Mouse (Mus musculus) embryonic facial prominence, embryonic 11.5 days (tissue): ENCODE data around the gene Gm9844. TPM values are rescaled to one million over a fixed set of nuclear protein-coding genes. Genes with fewer than 3 reads are reported as not detected.
"Not testable (repeated sequence)": the region's sequence is repeated elsewhere in the genome, so short reads cannot be mapped to it uniquely, and the experiment has no call there.

Experiments used
- ATAC-seq: fragments of 200-750 bp; cut with Nextera tagmentation; replicated peaks from 2 replicates; pipeline ENCODE4 v1.8.0; 2017; ENCODE audit warnings: low read depth; ENCODE audit not compliant: insufficient number of reproducible peaks, low FRiP score, low TSS enrichment
- DNase-seq: peaks from one replicate; pipeline ENCODE4 v3.0.0-alpha.2; 2015; ENCODE audit warnings: low spot score
- H3K27ac ChIP-seq: fragments of 300-500 bp; sonication (generic); replicated peaks from 2 replicates; pipeline ENCODE4 v1.5.1; 2014; ENCODE audit warnings: mild to moderate bottlenecking, low read depth, low read length, control low read depth
- H3K27me3 ChIP-seq: fragments of 300-500 bp; sonication (generic); 2 replicates; pipeline ENCODE4 v1.6.1; 2014; ENCODE audit warnings: mild to moderate bottlenecking, low read length, moderate library complexity, mixed read lengths; ENCODE audit not compliant: control insufficient read depth, insufficient read depth
- H3K36me3 ChIP-seq: fragments of 300-500 bp; sonication (generic); replicated peaks from 2 replicates; pipeline ENCODE4 v1.6.1; 2014; ENCODE audit warnings: low read depth, mild to moderate bottlenecking, low read length, moderate library complexity, mixed read lengths; ENCODE audit not compliant: control insufficient read depth, insufficient read depth
- H3K4me1 ChIP-seq: fragments of 300-500 bp; sonication (generic); 2 replicates; pipeline ENCODE4 v1.6.1; 2014; ENCODE audit warnings: low read length, mixed read lengths; ENCODE audit not compliant: control insufficient read depth, insufficient read depth
- H3K4me2 ChIP-seq: fragments of 300-500 bp; sonication (generic); 2 replicates; pipeline ENCODE4 v1.6.1; 2014; ENCODE audit warnings: low read depth, mild to moderate bottlenecking, control low read depth, low read length, moderate library complexity
- H3K4me3 ChIP-seq: fragments of 300-500 bp; sonication (generic); 2 replicates; pipeline ENCODE4 v1.5.1; 2014; ENCODE audit warnings: low read depth, low read length, control low read depth
- H3K9ac ChIP-seq: fragments of 300-500 bp; sonication (generic); replicated peaks from 2 replicates; pipeline ENCODE4 v1.6.1; 2014; ENCODE audit warnings: mild to moderate bottlenecking, control low read depth, low read length
- H3K9me3 ChIP-seq: fragments of 300-500 bp; sonication (generic); replicated peaks from 2 replicates; pipeline ENCODE4 v1.6.1; 2016; ENCODE audit warnings: mild to moderate bottlenecking, low read length, inconsistent platforms, mixed read lengths; ENCODE audit not compliant: control insufficient read depth
- WGBS: fragments of 180-500 bp; shearing (Covaris S2); extraction: QIAGEN DNeasy Blood & Tissue Kit; methylation state at CpG from one replicate; pipeline ENCODE4 v1.1.7; 2014; 5-methylcytosine and 5-hydroxymethylcytosine counted together
- polyA plus RNA-seq: library from polyadenylated mRNA; unstranded; fragments of >200 nt; fragmentation: Nextera tagmentation; extraction: Ambion mirVana; gene quantifications from 2 replicates; pipeline ENCODE4 v1.2.1, GENCODE M21; 2014

Gene Gm9844
- polyA plus RNA-seq, 1 experiment from 2014 or later = 26.5 TPM

GRCm38 (mm10) chr7:24887096-24887495, 25.1 kb downstream of the Gm9844 start:
- peak overlapping the region; percentile 27; the same call in 1 of the 2 replicates for H3K9ac ChIP-seq
- H3K4me3 ChIP-seq = no peak overlapping the region; the same call in 1 of the 2 replicates
- ATAC-seq (no peak), DNase-seq (no peak)
- 77% methylated on average over 4 of the region's 4 CpGs for WGBS
- peaks cover 7% of the 10 kb centered on the region; the same call in 1 of the 2 replicates for H3K4me1 ChIP-seq
- no peak overlapping the region for H3K27ac ChIP-seq
- H3K27me3 ChIP-seq = no peaks in the 10 kb centered on the region
- no peak overlapping the region for H3K4me2 ChIP-seq
- H3K9me3 ChIP-seq = no peaks in the 10 kb centered on the region
- H3K36me3 ChIP-seq = peaks cover 25% of the 10 kb centered on the region

DNA sequence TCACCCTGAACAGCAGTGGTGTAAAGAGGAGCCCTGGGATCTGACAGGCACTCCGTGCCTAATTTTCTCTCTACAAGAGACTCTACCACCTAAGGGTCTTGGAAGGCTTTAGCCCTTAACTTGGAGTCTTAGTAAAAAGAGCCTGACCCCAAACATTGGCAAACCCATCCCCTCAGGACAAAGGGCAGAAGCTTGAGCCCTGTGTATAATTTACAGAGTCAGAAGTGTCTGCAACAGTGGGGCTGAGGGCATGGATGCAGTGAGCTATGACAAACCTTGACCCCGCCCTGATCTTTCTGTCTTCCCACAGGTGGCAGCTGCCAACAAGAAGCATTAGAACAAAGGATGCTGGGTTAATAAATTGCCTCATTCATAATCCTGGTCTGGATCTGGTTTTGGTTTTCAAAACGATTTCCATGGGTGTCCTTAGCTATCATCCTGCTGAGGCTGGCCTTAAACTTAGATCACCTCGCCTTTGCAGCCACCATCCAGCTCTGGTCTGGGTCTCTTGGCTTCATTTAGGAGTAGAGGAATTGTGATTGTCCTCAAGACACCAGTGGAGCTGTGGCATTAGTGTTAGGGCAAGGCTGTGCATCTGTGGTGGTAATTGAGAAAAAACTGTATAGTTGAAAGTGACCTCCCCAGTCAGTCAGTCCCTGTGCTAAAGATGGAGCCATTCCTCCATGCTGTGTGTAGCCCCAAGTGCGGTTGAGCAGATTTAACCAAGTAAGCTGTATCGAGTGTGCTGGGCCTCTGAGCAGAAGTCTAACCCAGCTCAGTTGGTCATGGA, 27.6 kb downstream of the Gm9844 start:
- ATAC-seq (no peak), DNase-seq (no peak)
- H3K4me3 ChIP-seq = no peak overlapping the region
- H3K9me3 ChIP-seq = no peaks in the 10 kb centered on the region
- no peak overlapping the region for H3K9ac ChIP-seq
- H3K4me2 ChIP-seq = no peak overlapping the region
- peaks cover 7% of the 10 kb centered on the region; the same call in 1 of the 2 replicates for H3K4me1 ChIP-seq
- peaks cover 25% of the 10 kb centered on the region for H3K36me3 ChIP-seq
- H3K27me3 ChIP-seq = no peaks in the 10 kb centered on the region
- 85% methylated on average over 6 of the region's 6 CpGs for WGBS
- no peak overlapping the region for H3K27ac ChIP-seq

GRCm38 (mm10) chr7:24890281-24891216, 28.5 kb downstream of the Gm9844 start:
- DNase-seq (peak; percentile 89), ATAC-seq (peak; percentile 26; the same call in 1 of the 2 replicates)
- no peak overlapping the region for H3K9ac ChIP-seq
- no peaks in the 10 kb centered on the region for H3K9me3 ChIP-seq
- H3K4me2 ChIP-seq = no peak overlapping the region
- H3K27ac ChIP-seq = no peak overlapping the region
- peaks cover 25% of the 10 kb centered on the region for H3K36me3 ChIP-seq
- H3K27me3 ChIP-seq = no peaks in the 10 kb centered on the region
- H3K4me1 ChIP-seq = peaks cover 6% of the 10 kb centered on the region; the same call in 1 of the 2 replicates
- no peak overlapping the region for H3K4me3 ChIP-seq
- 27% methylated on average over 10 of the region's 10 CpGs for WGBS

- Histone ChIP-seq H3K9me3 (no peaks in the 10 kb centered on the region), H3K4me3 (no peak overlapping the region), H3K27ac (no peak overlapping the region), H3K9ac (no peak overlapping the region), H3K4me2 (no peak overlapping the region), H3K27me3 (no peaks in the 10 kb centered on the region), H3K36me3 (peaks cover 17% of the 10 kb centered on the region), H3K4me1 (no peaks in the 10 kb centered on the region)
- no peak; the same call in 1 of the 2 replicates for ATAC-seq
- WGBS = 70% methylated on average over 3 of the region's 3 CpGs
- DNase-seq = no peak
These were observed 29.5 kb downstream of the Gm9844 start for GRCm38 (mm10) chr7:24891241-24892124.

GRCm38 (mm10) chr7:24892125-24892583, 30.1 kb downstream of the Gm9844 start:
- WGBS = 71% methylated on average over 2 of the region's 2 CpGs
- DNase-seq = no peak

DNA sequence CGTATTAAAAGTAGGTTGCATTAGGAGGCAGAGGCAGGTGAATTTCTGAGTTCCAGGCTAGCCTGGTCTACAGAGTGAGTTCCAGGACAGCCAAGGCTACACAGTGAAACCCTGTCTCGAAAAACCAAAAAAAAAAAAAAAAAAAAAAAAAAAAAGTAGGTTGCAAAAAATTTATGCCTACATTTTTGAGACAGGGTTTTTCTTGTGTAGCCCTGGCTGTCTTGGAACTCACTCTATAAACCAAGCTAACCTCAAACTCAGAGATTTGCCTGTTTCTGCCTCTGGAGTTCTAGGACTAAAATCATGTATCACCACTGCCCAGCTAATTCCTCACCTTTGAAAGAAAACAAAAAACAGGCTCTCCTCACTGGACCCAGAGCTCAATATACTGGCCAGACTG, 33.7 kb downstream of the Gm9844 start:
- H3K36me3 ChIP-seq, H3K27ac ChIP-seq, DNase-seq, H3K9me3 ChIP-seq, ATAC-seq, H3K4me2 ChIP-seq, H3K9ac ChIP-seq, H3K27me3 ChIP-seq, H3K4me3 ChIP-seq, H3K4me1 ChIP-seq: not testable (repeated sequence)
- WGBS = 93% methylated on average over 2 of the region's 2 CpGs

More at GRCm38 (mm10) chr7:24892125-24892583, 30.1 kb downstream of the Gm9844 start:
- ATAC-seq = no peak
- H3K27me3 ChIP-seq = no peaks in the 10 kb centered on the region
- H3K27ac ChIP-seq = no peak overlapping the region
- peaks cover 12% of the 10 kb centered on the region for H3K36me3 ChIP-seq
- no peak overlapping the region for H3K9ac ChIP-seq
- no peak overlapping the region for H3K4me3 ChIP-seq
- no peaks in the 10 kb centered on the region for H3K9me3 ChIP-seq
- H3K4me2 ChIP-seq = no peak overlapping the region
- H3K4me1 ChIP-seq = no peaks in the 10 kb centered on the region

- no peak overlapping the region for H3K4me3 ChIP-seq
- no peaks in the 10 kb centered on the region for H3K4me1 ChIP-seq
- ATAC-seq = no peak
- H3K27me3 ChIP-seq = no peaks in the 10 kb centered on the region
- H3K9ac ChIP-seq = no peak overlapping the region
- no peaks in the 10 kb centered on the region for H3K9me3 ChIP-seq
- no peak overlapping the region for H3K4me2 ChIP-seq
- no peaks in the 10 kb centered on the region; the same call in 1 of the 2 replicates for H3K36me3 ChIP-seq
- 89% methylated on average over 8 of the region's 8 CpGs for WGBS
- no peak for DNase-seq
- no peak overlapping the region for H3K27ac ChIP-seq
These were observed 34.3 kb downstream of the Gm9844 start for GRCm38 (mm10) chr7:24896269-24896668.
